Mouse (Mus musculus) lung, postnatal 0 days (tissue): ENCODE measurements at regions not wholly inside any gene's neighbourhood (a gene's known extent, or its start where the extent isn't known, plus 50 kb on each side); places are given as distances from the start of the nearest gene placed in this dataset.

Experiments used
- ATAC-seq: fragments of 200-750 bp; cut with Nextera tagmentation; 2 replicates; pipeline ENCODE4 v1.8.0; 2017; ENCODE audit warnings: moderate library complexity
- DNase-seq: peaks from one replicate; pipeline ENCODE4 v3.0.0-alpha.2; 2016; ENCODE audit warnings: low spot score
- H3K27ac ChIP-seq: fragments of 300-500 bp; sonication (generic); 2 replicates; pipeline ENCODE4 v1.5.1; 2014; ENCODE audit warnings: antibody characterized with exemption, mild to moderate bottlenecking, low read length, mixed read lengths
- H3K27me3 ChIP-seq: fragments of 300-500 bp; sonication (generic); replicated peaks from 2 replicates; pipeline ENCODE4 v1.6.1; 2014; ENCODE audit warnings: low read length, mixed read lengths; ENCODE audit not compliant: insufficient read depth
- H3K36me3 ChIP-seq: fragments of 300-500 bp; sonication (generic); 2 replicates; pipeline ENCODE4 v1.6.1; 2014; ENCODE audit warnings: low read length, mixed read lengths; ENCODE audit not compliant: insufficient read depth
- H3K4me1 ChIP-seq: fragments of 300-500 bp; sonication (generic); 2 replicates; pipeline ENCODE4 v1.6.1; 2014; ENCODE audit warnings: antibody characterized with exemption, low read depth, low read length, mixed read lengths; ENCODE audit not compliant: insufficient read depth
- H3K4me2 ChIP-seq: fragments of 300-500 bp; sonication (generic); replicated peaks from 2 replicates; pipeline ENCODE4 v1.6.1; 2014; ENCODE audit warnings: low read depth, mild to moderate bottlenecking, low read length, moderate library complexity, mixed read lengths
- H3K4me3 ChIP-seq: fragments of 300-500 bp; sonication (generic); 2 replicates; pipeline ENCODE4 v1.5.1; 2014; ENCODE audit warnings: low read depth, low read length
- H3K9ac ChIP-seq: fragments of 300-500 bp; sonication (generic); replicated peaks from 2 replicates; pipeline ENCODE4 v1.6.1; 2014; ENCODE audit warnings: low read depth, mild to moderate bottlenecking
- H3K9me3 ChIP-seq: fragments of 300-500 bp; sonication (generic); 2 replicates; pipeline ENCODE4 v1.6.1; 2016; ENCODE audit warnings: low read length, mixed read lengths
- CTCF ChIP-seq: IDR thresholded peaks from 2 replicates; pipeline ENCODE4 v1.5.1; 2016; ENCODE audit warnings: antibody characterized with exemption, mild to moderate bottlenecking
- EP300 ChIP-seq: IDR thresholded peaks from 2 replicates; pipeline ENCODE4 v1.6.1; 2016; ENCODE audit warnings: antibody characterized with exemption, mild to moderate bottlenecking, control low read depth
- WGBS: fragments of 180-500 bp; shearing (Covaris S2); extraction: QIAGEN DNeasy Blood & Tissue Kit; methylation state at CpG from one replicate; pipeline ENCODE4 v1.1.7; 2014; 5-methylcytosine and 5-hydroxymethylcytosine counted together

GRCm38 (mm10) chr8:49796741-49797140, 953.0 kb upstream of the Tenm3 start:
- WGBS = 70% methylated on average over 3 of the region's 3 CpGs
- Histone ChIP-seq H3K27me3 (no peaks in the 10 kb centered on the region), H3K4me3 (no peak overlapping the region), H3K36me3 (no peaks in the 10 kb centered on the region), H3K9me3 (no peaks in the 10 kb centered on the region), H3K4me1 (no peaks in the 10 kb centered on the region), H3K4me2 (no peak overlapping the region), H3K9ac (no peak overlapping the region), H3K27ac (no peak overlapping the region)
- ATAC-seq = no peak
- no peak for DNase-seq
- no peak for TF ChIP-seq CTCF
- TF ChIP-seq EP300 = no peak

DNA sequence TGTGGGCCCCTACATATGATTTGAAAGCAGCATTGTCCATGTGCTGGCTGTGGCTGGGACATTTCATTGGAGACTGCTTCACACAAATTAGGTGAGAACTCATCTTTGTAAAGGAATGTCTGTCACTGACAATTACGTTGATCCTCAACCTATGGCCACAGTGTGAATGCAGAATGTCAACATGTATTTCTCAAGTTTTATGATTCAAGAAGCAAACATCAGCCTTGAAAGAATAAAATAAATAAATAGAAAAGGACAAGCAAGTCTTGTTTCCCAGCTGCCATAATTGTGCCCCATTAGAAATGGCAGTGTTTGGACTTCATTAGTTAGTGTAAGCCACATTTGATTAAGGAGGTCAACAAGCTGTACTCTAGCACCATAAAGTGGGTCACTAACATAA, 950.7 kb upstream of the Tenm3 start:
- H3K36me3 ChIP-seq = no peaks in the 10 kb centered on the region
- H3K27me3 ChIP-seq = no peaks in the 10 kb centered on the region
- TF ChIP-seq EP300 (no peak), CTCF (no peak)
- H3K4me3 ChIP-seq = no peak overlapping the region
- no peak for ATAC-seq
- H3K27ac ChIP-seq = no peak overlapping the region
- H3K4me1 ChIP-seq = no peaks in the 10 kb centered on the region
- no peaks in the 10 kb centered on the region for H3K9me3 ChIP-seq
- H3K4me2 ChIP-seq = no peak overlapping the region
- 46% methylated on average over 1 of the region's 1 CpGs for WGBS
- no peak overlapping the region for H3K9ac ChIP-seq
- no peak for DNase-seq

- Histone ChIP-seq H3K36me3 (no peaks in the 10 kb centered on the region), H3K9ac (no peak overlapping the region), H3K27me3 (no peaks in the 10 kb centered on the region), H3K27ac (no peak overlapping the region), H3K4me1 (no peaks in the 10 kb centered on the region), H3K9me3 (no peaks in the 10 kb centered on the region), H3K4me3 (no peak overlapping the region), H3K4me2 (no peak overlapping the region)
- DNase-seq (no peak), ATAC-seq (no peak)
- 67% methylated on average over 4 of the region's 4 CpGs for WGBS
- no peak for TF ChIP-seq EP300
Measured at GRCm38 (mm10) chr8:49769829-49770228, 926.1 kb upstream of the Tenm3 start.

DNA sequence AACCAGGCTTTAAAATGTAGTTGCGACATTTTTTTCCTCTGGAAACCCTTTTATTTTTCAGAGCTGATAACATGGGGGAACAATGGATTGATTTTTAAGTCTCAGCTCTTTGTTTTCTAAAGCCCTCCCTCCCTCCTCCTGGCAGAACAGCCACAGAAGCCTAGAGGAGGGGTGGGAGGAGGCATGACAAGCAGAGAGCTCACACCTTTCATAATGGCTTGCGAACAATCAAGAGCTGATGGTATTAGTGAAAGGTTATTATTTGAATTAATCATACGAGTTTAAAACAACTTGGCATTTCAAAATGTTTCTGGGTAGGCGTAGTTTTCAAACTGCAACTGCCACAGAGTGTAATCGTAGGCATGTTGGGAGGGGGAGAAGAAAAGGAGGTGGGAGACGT, 894.3 kb upstream of the Tenm3 start:
- no peaks in the 10 kb centered on the region for H3K36me3 ChIP-seq
- no peaks in the 10 kb centered on the region for H3K27me3 ChIP-seq
- no peak overlapping the region for H3K4me3 ChIP-seq
- DNase-seq = no peak
- no peak for TF ChIP-seq CTCF
- no peak for TF ChIP-seq EP300
- no peak for ATAC-seq
- H3K27ac ChIP-seq = no peak overlapping the region
- H3K9me3 ChIP-seq = no peaks in the 10 kb centered on the region
- H3K4me2 ChIP-seq = no peak overlapping the region
- 38% methylated on average over 6 of the region's 6 CpGs for WGBS
- H3K9ac ChIP-seq = no peak overlapping the region
- H3K4me1 ChIP-seq = no peaks in the 10 kb centered on the region

DNA sequence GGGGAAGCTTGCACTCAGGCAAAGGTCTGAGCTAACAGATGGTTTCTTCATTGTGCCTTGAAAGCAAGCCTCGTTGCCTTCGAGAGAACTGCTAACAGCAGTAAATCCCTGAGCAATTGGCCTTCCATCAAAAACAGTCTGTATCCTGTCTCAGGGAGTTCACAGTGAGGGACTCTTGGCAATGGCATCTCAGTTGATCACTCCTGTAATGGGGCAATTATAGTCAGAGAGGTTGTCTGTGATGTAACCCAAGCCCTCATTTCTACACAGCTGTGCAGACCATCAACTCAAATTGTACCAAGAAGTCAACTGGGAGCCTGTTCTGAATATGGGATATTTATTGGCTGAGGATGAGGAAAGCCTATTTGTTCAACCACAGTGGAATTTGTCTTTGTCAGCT, 885.4 kb upstream of the Tenm3 start:
- Histone ChIP-seq H3K4me3 (no peak overlapping the region), H3K9ac (no peak overlapping the region), H3K27me3 (no peaks in the 10 kb centered on the region), H3K4me1 (no peaks in the 10 kb centered on the region), H3K4me2 (no peak overlapping the region), H3K27ac (no peak overlapping the region), H3K9me3 (no peaks in the 10 kb centered on the region), H3K36me3 (no peaks in the 10 kb centered on the region)
- TF ChIP-seq CTCF = no peak
- TF ChIP-seq EP300 = no peak
- 57% methylated on average over 2 of the region's 2 CpGs for WGBS
- no peak for ATAC-seq
- no peak for DNase-seq

DNA sequence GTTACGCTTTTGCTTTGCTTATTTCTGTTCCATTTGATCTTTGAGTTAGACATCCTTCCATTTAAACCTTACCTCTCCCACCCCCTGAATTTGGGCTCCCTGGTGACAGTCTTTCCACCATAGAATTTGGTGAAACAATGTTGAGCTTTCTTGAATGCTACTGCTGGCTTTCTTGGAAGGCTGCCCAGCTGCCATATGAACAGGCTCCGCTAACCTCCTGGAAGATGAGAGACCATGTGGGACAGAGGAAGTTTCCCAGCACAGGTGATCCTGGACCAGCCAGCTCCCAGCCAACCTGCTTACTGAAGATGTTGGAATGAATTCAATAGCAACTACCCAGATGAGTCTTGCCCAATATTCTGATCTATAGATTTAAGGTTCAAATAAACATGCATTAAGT, 868.6 kb upstream of the Tenm3 start:
- 72% methylated on average over 2 of the region's 2 CpGs for WGBS
- TF ChIP-seq CTCF (no peak), EP300 (no peak)
- H3K36me3 ChIP-seq = no peaks in the 10 kb centered on the region
- ATAC-seq = no peak
- no peak overlapping the region for H3K9ac ChIP-seq
- H3K4me2 ChIP-seq = no peak overlapping the region
- no peak overlapping the region for H3K4me3 ChIP-seq
- DNase-seq = no peak
- H3K27ac ChIP-seq = no peak overlapping the region
- no peaks in the 10 kb centered on the region for H3K27me3 ChIP-seq
- H3K9me3 ChIP-seq = no peaks in the 10 kb centered on the region
- H3K4me1 ChIP-seq = no peaks in the 10 kb centered on the region

- Histone ChIP-seq H3K9ac (no peak overlapping the region), H3K9me3 (no peaks in the 10 kb centered on the region), H3K27me3 (no peaks in the 10 kb centered on the region), H3K4me3 (no peak overlapping the region), H3K4me2 (no peak overlapping the region), H3K27ac (no peak overlapping the region), H3K36me3 (no peaks in the 10 kb centered on the region), H3K4me1 (no peaks in the 10 kb centered on the region)
- TF ChIP-seq CTCF (peak; percentile 45), EP300 (no peak)
- ATAC-seq (no peak), DNase-seq (no peak)
- 4% methylated on average over 1 of the region's 1 CpGs for WGBS
Measured at GRCm38 (mm10) chr8:49708701-49709100, 865.0 kb upstream of the Tenm3 start.
